ENCODE assay signal across 12 mouse cellular contexts in the genomic region with DNA sequence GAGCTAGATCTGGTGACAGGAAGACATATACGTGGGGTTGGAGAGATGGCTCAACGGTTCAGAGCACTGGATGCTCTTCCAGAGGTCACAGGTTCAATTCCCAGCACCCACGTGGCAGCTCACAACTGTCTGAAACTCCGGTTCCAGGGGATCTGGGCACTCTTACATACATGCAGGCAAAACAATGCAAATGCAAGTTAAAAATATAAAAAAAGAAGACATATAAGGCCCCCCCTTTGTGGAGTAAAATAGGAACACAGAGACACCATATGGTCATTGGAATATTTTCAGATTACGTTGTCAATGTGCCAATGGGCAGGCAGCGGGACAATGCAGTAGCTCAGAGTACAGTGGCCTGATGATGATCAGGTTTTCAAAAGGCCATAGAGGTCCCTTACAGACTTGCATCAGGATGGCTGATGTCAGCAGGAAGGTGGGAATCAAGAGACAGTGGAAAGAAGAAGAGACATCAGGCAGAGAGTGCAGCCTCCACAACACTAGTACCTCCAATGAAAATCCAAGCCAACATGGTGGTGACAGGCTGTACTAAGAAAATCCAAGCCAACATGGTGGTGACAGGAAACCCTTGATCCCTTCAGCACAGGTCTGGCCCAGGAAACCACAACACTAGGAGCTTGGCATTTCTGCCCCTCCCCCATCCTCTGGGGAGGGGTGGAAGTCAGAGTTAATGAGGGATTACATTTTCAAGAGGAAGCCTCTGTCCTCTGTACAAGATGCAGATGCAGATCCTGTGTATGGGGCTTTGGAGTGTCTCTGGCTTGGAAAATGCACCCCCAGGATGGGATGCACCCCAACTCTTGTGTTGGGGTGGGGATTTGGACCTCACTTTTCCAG.
DNase-seq lines count a peak whose midpoint lies in the region; ATAC-seq lines count a peak whose summit lies in the region.
"Had no signal": no experiment of that assay in that cellular context is flagged by ENCODE, and none has a peak within 500 bp of the region (broad histone marks: within the 10 kb centered on the region; RNA-seq: fewer than 3 reads in every experiment).

No protein-coding gene starts in this region.

- WGBS in hindbrain, embryonic 13.5 days = 86% methylated on average over 6 of the region's 6 CpGs
- WGBS in hindbrain, embryonic 10.5 days = 91% methylated on average over 6 of the region's 6 CpGs
- WGBS in neural tube, embryonic 14.5 days = 82% methylated on average over 6 of the region's 6 CpGs

- 0 out of 2 replicates have a peak, but pooled peaks cover 3% of the 10 kb centered on the region for H3K4me1 ChIP-seq in hindbrain, embryonic 13.5 days (replicated peaks)
- H3K4me1 ChIP-seq in hindbrain, embryonic 10.5 days (replicated peaks) = peaks cover 4% of the 10 kb centered on the region; the same call in 1 of the 2 replicates
- H3K4me1 ChIP-seq in neural tube, embryonic 14.5 days (ENCODE audit: control insufficient read depth, insufficient read depth, low read length) = no peaks in the 10 kb centered on the region
- H3K4me1 ChIP-seq: liver, embryonic 13.5 days had no signal

- no peaks in the 10 kb centered on the region for H3K9me3 ChIP-seq in hindbrain, embryonic 13.5 days
- H3K9me3 ChIP-seq in hindbrain, embryonic 10.5 days = peaks cover 3% of the 10 kb centered on the region; the same call in 1 of the 2 replicates
- H3K9me3 ChIP-seq in neural tube, embryonic 14.5 days (ENCODE audit: control insufficient read depth, low read length) = no peaks in the 10 kb centered on the region
- H3K9me3 ChIP-seq: hindbrain, embryonic 15.5 days; liver, embryonic 13.5 days had no signal

- no peak for DNase-seq in hindbrain, embryonic 10.5 days (ENCODE audit: low spot score)
- DNase-seq in retina, postnatal 1 day = peak; percentile 24
- DNase-seq in retina, embryonic 14.5 days (ENCODE audit: low spot score) = no peak
- peak; percentile 79 for DNase-seq in cerebellum, adult 9-10 months
- DNase-seq in right cerebral cortex, postnatal 10 days (ENCODE audit: low spot score in 2 of 2) = no peak
- no peak for DNase-seq in layer of hippocampus, adult 18-20 months (ENCODE audit: low spot score in 2 of 2)
- DNase-seq: liver, embryonic 13.5 days had no signal

- H3K9ac ChIP-seq in hindbrain, embryonic 13.5 days = no peak overlapping the region
- no peak overlapping the region for H3K9ac ChIP-seq in neural tube, embryonic 14.5 days (replicated peaks; ENCODE audit: low read depth, low read length)
- H3K9ac ChIP-seq: hindbrain, embryonic 15.5 days; liver, embryonic 13.5 days had no signal

- no peaks in the 10 kb centered on the region for H3K36me3 ChIP-seq in hindbrain, embryonic 13.5 days
- no peaks in the 10 kb centered on the region for H3K36me3 ChIP-seq in hindbrain, embryonic 10.5 days
- H3K36me3 ChIP-seq in neural tube, embryonic 14.5 days (ENCODE audit: control insufficient read depth, insufficient read depth, low read length) = no peaks in the 10 kb centered on the region
- H3K36me3 ChIP-seq: hindbrain, embryonic 15.5 days; liver, embryonic 13.5 days had no signal

- H3K4me2 ChIP-seq in hindbrain, embryonic 13.5 days = no peak overlapping the region
- H3K4me2 ChIP-seq in neural tube, embryonic 14.5 days (ENCODE audit: low read depth, low read length) = no peak overlapping the region
- H3K4me2 ChIP-seq: hindbrain, embryonic 15.5 days; liver, embryonic 13.5 days had no signal

- 0 out of 2 replicates have a peak overlapping the region, but pooled peaks have one; percentile 24 for H3K27ac ChIP-seq in hindbrain, embryonic 13.5 days
- H3K27ac ChIP-seq in hindbrain, embryonic 10.5 days = no peak overlapping the region
- peak overlapping the region; percentile 0; the same call in 1 of the 2 replicates for H3K27ac ChIP-seq in neural tube, embryonic 14.5 days (ENCODE audit: low read depth, low read length)
- H3K27ac ChIP-seq: liver, embryonic 13.5 days had no signal

- no peaks in the 10 kb centered on the region for H3K27me3 ChIP-seq in hindbrain, embryonic 13.5 days
- H3K27me3 ChIP-seq in hindbrain, embryonic 10.5 days (ENCODE audit: insufficient read depth, poor library complexity, severe bottlenecking) = no peaks in the 10 kb centered on the region
- no peaks in the 10 kb centered on the region for H3K27me3 ChIP-seq in neural tube, embryonic 14.5 days (ENCODE audit: control insufficient read depth, insufficient read depth, low read length)
- H3K27me3 ChIP-seq: hindbrain, embryonic 15.5 days; liver, embryonic 13.5 days had no signal

- no peak for ATAC-seq in hindbrain, embryonic 13.5 days (ENCODE audit: low FRiP score)
- no peak for ATAC-seq in neural tube, embryonic 14.5 days (ENCODE audit: low read depth)
- ATAC-seq: forebrain, embryonic 14.5 days had no signal

- H3K4me3 ChIP-seq in hindbrain, embryonic 13.5 days = no peak overlapping the region
- no peak overlapping the region for H3K4me3 ChIP-seq in hindbrain, embryonic 10.5 days
- no peak overlapping the region for H3K4me3 ChIP-seq in neural tube, embryonic 14.5 days (ENCODE audit: low read depth, low read length)
- H3K4me3 ChIP-seq: hindbrain, embryonic 15.5 days; left cerebral cortex, adult 2 months; liver, embryonic 13.5 days had no signal

Comparison
In these comparisons a context has a peak if more than half of its experiments do, and no peak if none do; other contexts are left out.
1. DNase-seq: peak in retina, postnatal 1 day (single experiment) and cerebellum, adult 9-10 months (single experiment); none in hindbrain, embryonic 10.5 days (single experiment), retina, embryonic 14.5 days (single experiment), right cerebral cortex, postnatal 10 days (0 of 2) and layer of hippocampus, adult 18-20 months (0 of 2).